Mouse (Mus musculus) E14TG2a.4 (cell line): Measurements from ENCODE around the gene Arid3b.

ENCODE experiments used
- H3K27me3 ChIP-seq: 2 replicates; pipeline ENCODE4 v1.6.1; 2014; ENCODE audit warnings: low read length, control low read depth; ENCODE audit not compliant: insufficient read depth
- H3K36me3 ChIP-seq: 2 replicates; pipeline ENCODE4 v1.6.1; 2014; ENCODE audit warnings: low read length, control low read depth; ENCODE audit not compliant: insufficient read depth
- H3K4me1 ChIP-seq: replicated peaks from 2 replicates; pipeline ENCODE4 v1.6.1; 2014; ENCODE audit warnings: low read depth, low read length, control low read depth
- H3K4me3 ChIP-seq: replicated peaks from 2 replicates; pipeline ENCODE4 v1.5.1; 2014; ENCODE audit warnings: mild to moderate bottlenecking, low read length
- H3K9me3 ChIP-seq: 2 replicates; pipeline ENCODE4 v1.6.1; 2014; ENCODE audit warnings: low read length, control low read depth
- CTCF ChIP-seq: conservative IDR thresholded peaks from 2 replicates; pipeline ENCODE4 v1.5.1; 2014; ENCODE audit warnings: low read length
- NANOG ChIP-seq: IDR thresholded peaks from 2 replicates; pipeline ENCODE4 v1.6.1; 2014; ENCODE audit warnings: borderline replicate concordance, low read length, mixed read lengths
- POU5F1 ChIP-seq: IDR thresholded peaks from 2 replicates; pipeline ENCODE4 v1.6.1; 2014; ENCODE audit warnings: low read length, borderline replicate concordance

Arid3b gene

GRCm38 (mm10) chr9:57867880-57868279, 31.3 kb upstream of the Arid3b start:
- H3K36me3 ChIP-seq, result no peaks in the 10 kb centered on the region
- H3K4me3 ChIP-seq, result no peak overlapping the region
- H3K9me3 ChIP-seq, result no peaks in the 10 kb centered on the region
- TF ChIP-seq CTCF (no peak), NANOG (no peak), POU5F1 (no peak)
- H3K27me3 ChIP-seq, result no peaks in the 10 kb centered on the region
- peaks cover 9% of the 10 kb centered on the region for H3K4me1 ChIP-seq

- Histone ChIP-seq H3K27me3 (no peaks in the 10 kb centered on the region), H3K4me1 (peaks cover 10% of the 10 kb centered on the region), H3K9me3 (no peaks in the 10 kb centered on the region), H3K36me3 (no peaks in the 10 kb centered on the region), H3K4me3 (no peak overlapping the region)
- TF ChIP-seq CTCF (no peak), NANOG (no peak), POU5F1 (no peak)
Observed at GRCm38 (mm10) chr9:57867236-57867635, 30.6 kb upstream of the Arid3b start.

- H3K9me3 ChIP-seq, result no peaks in the 10 kb centered on the region
- H3K27me3 ChIP-seq, result 0 out of 2 replicates have a peak, but pooled peaks cover 2% of the 10 kb centered on the region
- no peak overlapping the region for H3K4me3 ChIP-seq
- TF ChIP-seq POU5F1, result no peak
- TF ChIP-seq NANOG, result no peak
- no peak for TF ChIP-seq CTCF
- peaks cover 11% of the 10 kb centered on the region for H3K4me1 ChIP-seq
- no peaks in the 10 kb centered on the region for H3K36me3 ChIP-seq
Observed at GRCm38 (mm10) chr9:57866530-57866929, 29.9 kb upstream of the Arid3b start.

GRCm38 (mm10) chr9:57864336-57864735, 27.7 kb upstream of the Arid3b start:
- Histone ChIP-seq H3K27me3 (peaks cover 13% of the 10 kb centered on the region), H3K36me3 (no peaks in the 10 kb centered on the region), H3K4me3 (no peak overlapping the region), H3K9me3 (no peaks in the 10 kb centered on the region), H3K4me1 (peaks cover 5% of the 10 kb centered on the region)
- no peak for TF ChIP-seq CTCF
- no peak for TF ChIP-seq NANOG
- TF ChIP-seq POU5F1, result no peak

- H3K36me3 ChIP-seq, result no peaks in the 10 kb centered on the region
- H3K4me3 ChIP-seq, result no peak overlapping the region
- peaks cover 13% of the 10 kb centered on the region for H3K27me3 ChIP-seq
- peaks cover 5% of the 10 kb centered on the region for H3K4me1 ChIP-seq
- H3K9me3 ChIP-seq, result no peaks in the 10 kb centered on the region
- TF ChIP-seq POU5F1, result no peak
- TF ChIP-seq CTCF, result peak; percentile 25; the same call in 1 of the 2 replicates
Observed at GRCm38 (mm10) chr9:57861951-57862471, 25.4 kb upstream of the Arid3b start.

- TF ChIP-seq POU5F1 (no peak), CTCF (no peak), NANOG (no peak)
- Histone ChIP-seq H3K36me3 (no peaks in the 10 kb centered on the region), H3K4me1 (peaks cover 7% of the 10 kb centered on the region), H3K4me3 (no peak overlapping the region), H3K27me3 (peaks cover 10% of the 10 kb centered on the region), H3K9me3 (no peaks in the 10 kb centered on the region)
Observed at GRCm38 (mm10) chr9:57856456-57856855, 19.9 kb upstream of the Arid3b start.

- Histone ChIP-seq H3K36me3 (no peaks in the 10 kb centered on the region), H3K4me1 (peaks cover 7% of the 10 kb centered on the region), H3K27me3 (no peaks in the 10 kb centered on the region), H3K4me3 (no peak overlapping the region), H3K9me3 (no peaks in the 10 kb centered on the region)
- TF ChIP-seq NANOG (no peak), POU5F1 (no peak), CTCF (no peak)
Observed at GRCm38 (mm10) chr9:57854280-57854679, 17.7 kb upstream of the Arid3b start.

- no peak for TF ChIP-seq NANOG
- no peak for TF ChIP-seq POU5F1
- no peak for TF ChIP-seq CTCF
- peaks cover 28% of the 10 kb centered on the region for H3K4me1 ChIP-seq
- H3K4me3 ChIP-seq, result no peak overlapping the region
Observed at GRCm38 (mm10) chr9:57839032-57839431, 2.4 kb upstream of the Arid3b start.

More at GRCm38 (mm10) chr9:57839032-57839431, 2.4 kb upstream of the Arid3b start:
- Histone ChIP-seq H3K36me3 (peaks cover 2% of the 10 kb centered on the region), H3K9me3 (peaks cover 16% of the 10 kb centered on the region), H3K27me3 (no peaks in the 10 kb centered on the region)
